Mouse (Mus musculus) forebrain, embryonic 13.5 days (tissue): ENCODE results near the gene Tubgcp2. TPM values are rescaled to one million over a fixed set of nuclear protein-coding genes. Genes with fewer than 3 reads are reported as not detected.

ENCODE experiments used
- ATAC-seq: fragments of 200-750 bp; cut with Nextera tagmentation; 2 replicates; pipeline ENCODE4 v1.8.0; 2017
- H3K27ac ChIP-seq: fragments of 300-500 bp; sonication (generic); 2 replicates; pipeline ENCODE4 v1.5.1; 2015; ENCODE audit warnings: inconsistent platforms, mild to moderate bottlenecking, moderate library complexity
- H3K27me3 ChIP-seq: fragments of 300-500 bp; sonication (generic); 2 replicates; pipeline ENCODE4 v1.6.1; 2015; ENCODE audit warnings: mild to moderate bottlenecking, inconsistent platforms
- H3K36me3 ChIP-seq: fragments of 300-500 bp; sonication (generic); 2 replicates; pipeline ENCODE4 v1.6.1; 2015; ENCODE audit warnings: mild to moderate bottlenecking, inconsistent platforms; ENCODE audit not compliant: poor library complexity, severe bottlenecking
- H3K4me1 ChIP-seq: fragments of 300-500 bp; sonication (generic); 2 replicates; pipeline ENCODE4 v1.6.1; 2015; ENCODE audit warnings: inconsistent platforms
- H3K4me2 ChIP-seq: fragments of 300-500 bp; sonication (generic); 2 replicates; pipeline ENCODE4 v1.6.1; 2015; ENCODE audit warnings: inconsistent platforms, mild to moderate bottlenecking, moderate library complexity
- H3K4me3 ChIP-seq: fragments of 300-500 bp; sonication (generic); 2 replicates; pipeline ENCODE4 v1.5.1; 2015; ENCODE audit warnings: mild to moderate bottlenecking, inconsistent platforms
- H3K9ac ChIP-seq: fragments of 300-500 bp; sonication (generic); 2 replicates; pipeline ENCODE4 v1.6.1; 2015; ENCODE audit warnings: mild to moderate bottlenecking, inconsistent platforms
- H3K9me3 ChIP-seq: fragments of 300-500 bp; sonication (generic); replicated peaks from 2 replicates; pipeline ENCODE4 v1.6.1; 2016; ENCODE audit warnings: inconsistent platforms
- WGBS: fragments of 180-500 bp; shearing (Covaris S2); methylation state at CpG from one replicate; pipeline ENCODE4 v1.1.7; 2015; 5-methylcytosine and 5-hydroxymethylcytosine counted together
- polyA plus RNA-seq: library from polyadenylated mRNA; unstranded; fragments of >200 nt; fragmentation: Nextera tagmentation; extraction: Ambion mirVana; gene quantifications from 2 replicates; pipeline ENCODE4 v1.2.1, GENCODE M21; 2015

The Tubgcp2 gene
- polyA plus RNA-seq, 1 experiment from 2014 or later = 69.6 TPM

- WGBS = 76% methylated on average over 6 of the region's 6 CpGs
- Histone ChIP-seq H3K4me1 (no peaks in the 10 kb centered on the region), H3K9me3 (no peaks in the 10 kb centered on the region), H3K27ac (no peak overlapping the region), H3K27me3 (0 out of 2 replicates have a peak, but pooled peaks cover 7% of the 10 kb centered on the region), H3K4me3 (no peak overlapping the region), H3K9ac (no peak overlapping the region), H3K4me2 (no peak overlapping the region), H3K36me3 (no peaks in the 10 kb centered on the region)
- no peak for ATAC-seq
Measured at GRCm38 (mm10) chr7:139971436-139971835, 65.0 kb downstream of the Tubgcp2 start.

GRCm38 (mm10) chr7:139970979-139971378 lies 65.5 kb downstream of the Tubgcp2 start:
- Histone ChIP-seq H3K27ac (no peak overlapping the region), H3K4me2 (no peak overlapping the region), H3K27me3 (0 out of 2 replicates have a peak, but pooled peaks cover 7% of the 10 kb centered on the region), H3K36me3 (no peaks in the 10 kb centered on the region), H3K9ac (no peak overlapping the region), H3K9me3 (no peaks in the 10 kb centered on the region), H3K4me3 (no peak overlapping the region), H3K4me1 (no peaks in the 10 kb centered on the region)
- ATAC-seq = no peak
- WGBS = 73% methylated on average over 5 of the region's 5 CpGs

- H3K4me2 ChIP-seq = no peak overlapping the region
- no peaks in the 10 kb centered on the region for H3K4me1 ChIP-seq
- no peak overlapping the region for H3K9ac ChIP-seq
- no peak overlapping the region for H3K27ac ChIP-seq
- H3K4me3 ChIP-seq = no peak overlapping the region
- H3K36me3 ChIP-seq = no peaks in the 10 kb centered on the region
- 0 out of 2 replicates have a peak, but pooled peaks cover 5% of the 10 kb centered on the region for H3K27me3 ChIP-seq
- 83% methylated on average over 10 of the region's 10 CpGs for whole genome bisulfite sequencing
- no peaks in the 10 kb centered on the region for H3K9me3 ChIP-seq
- no peak for ATAC-seq
Measured at GRCm38 (mm10) chr7:139970216-139970919, 66.1 kb downstream of the Tubgcp2 start.

GRCm38 (mm10) chr7:139969348-139970130 lies 66.9 kb downstream of the Tubgcp2 start:
- WGBS = 32% methylated on average over 10 of the region's 10 CpGs
- H3K36me3 ChIP-seq = no peaks in the 10 kb centered on the region
- no peak overlapping the region for H3K27ac ChIP-seq
- H3K9me3 ChIP-seq = no peaks in the 10 kb centered on the region
- no peaks in the 10 kb centered on the region for H3K4me1 ChIP-seq
- peak; percentile 43 for ATAC-seq
- 0 out of 2 replicates have a peak, but pooled peaks cover 5% of the 10 kb centered on the region for H3K27me3 ChIP-seq
- no peak overlapping the region for H3K9ac ChIP-seq
- no peak overlapping the region for H3K4me3 ChIP-seq
- H3K4me2 ChIP-seq = no peak overlapping the region

- Histone ChIP-seq H3K4me1 (no peaks in the 10 kb centered on the region), H3K4me2 (no peak overlapping the region), H3K9ac (no peak overlapping the region), H3K27ac (no peak overlapping the region), H3K36me3 (no peaks in the 10 kb centered on the region), H3K9me3 (no peaks in the 10 kb centered on the region), H3K27me3 (0 out of 2 replicates have a peak, but pooled peaks cover 5% of the 10 kb centered on the region), H3K4me3 (no peak overlapping the region)
- 41% methylated on average over 5 of the region's 5 CpGs for WGBS
- no peak for ATAC-seq
Measured at GRCm38 (mm10) chr7:139968428-139968827, 68.0 kb downstream of the Tubgcp2 start.

GRCm38 (mm10) chr7:139967175-139967574 lies 69.3 kb downstream of the Tubgcp2 start:
- no peaks in the 10 kb centered on the region for H3K4me1 ChIP-seq

GRCm38 (mm10) chr7:139963814-139964213 lies 72.7 kb downstream of the Tubgcp2 start:
- Histone ChIP-seq H3K4me1 (no peaks in the 10 kb centered on the region), H3K4me2 (no peak overlapping the region), H3K9ac (no peak overlapping the region), H3K4me3 (no peak overlapping the region), H3K9me3 (no peaks in the 10 kb centered on the region), H3K36me3 (no peaks in the 10 kb centered on the region), H3K27ac (no peak overlapping the region), H3K27me3 (peaks cover 14% of the 10 kb centered on the region; the same call in 1 of the 2 replicates)
- ATAC-seq = no peak
- WGBS = 63% methylated on average over 4 of the region's 4 CpGs

More at GRCm38 (mm10) chr7:139967175-139967574, 69.3 kb downstream of the Tubgcp2 start:
- H3K9ac ChIP-seq = no peak overlapping the region
- ATAC-seq = no peak
- no peak overlapping the region for H3K27ac ChIP-seq
- H3K4me3 ChIP-seq = no peak overlapping the region
- H3K36me3 ChIP-seq = no peaks in the 10 kb centered on the region
- 10% methylated on average over 4 of the region's 4 CpGs for WGBS
- H3K4me2 ChIP-seq = no peak overlapping the region
- H3K9me3 ChIP-seq = no peaks in the 10 kb centered on the region
- 0 out of 2 replicates have a peak, but pooled peaks cover 5% of the 10 kb centered on the region for H3K27me3 ChIP-seq

GRCm38 (mm10) chr7:139961141-139961540 lies 75.3 kb downstream of the Tubgcp2 start:
- H3K9ac ChIP-seq = no peak overlapping the region
- H3K4me3 ChIP-seq = no peak overlapping the region
- no peak overlapping the region for H3K4me2 ChIP-seq
- no peak for ATAC-seq
- H3K27ac ChIP-seq = no peak overlapping the region
- peaks cover 22% of the 10 kb centered on the region for H3K27me3 ChIP-seq
- WGBS = 85% methylated on average over 10 of the region's 10 CpGs
- peaks cover 6% of the 10 kb centered on the region; the same call in 1 of the 2 replicates for H3K4me1 ChIP-seq
- H3K36me3 ChIP-seq = no peaks in the 10 kb centered on the region
- H3K9me3 ChIP-seq = no peaks in the 10 kb centered on the region

GRCm38 (mm10) chr7:139957958-139958357 lies 78.5 kb downstream of the Tubgcp2 start:
- no peak for ATAC-seq
- Histone ChIP-seq H3K9ac (no peak overlapping the region), H3K9me3 (no peaks in the 10 kb centered on the region), H3K4me2 (no peak overlapping the region), H3K27ac (no peak overlapping the region), H3K4me1 (peaks cover 6% of the 10 kb centered on the region; the same call in 1 of the 2 replicates), H3K36me3 (no peaks in the 10 kb centered on the region), H3K4me3 (no peak overlapping the region), H3K27me3 (peaks cover 27% of the 10 kb centered on the region)
- WGBS = 37% methylated on average over 11 of the region's 11 CpGs

GRCm38 (mm10) chr7:139957437-139957836 lies 79.0 kb downstream of the Tubgcp2 start:
- no peak for ATAC-seq
- H3K9me3 ChIP-seq = no peaks in the 10 kb centered on the region
- peaks cover 27% of the 10 kb centered on the region for H3K27me3 ChIP-seq
- H3K4me3 ChIP-seq = no peak overlapping the region
- no peak overlapping the region for H3K27ac ChIP-seq
- no peak overlapping the region for H3K9ac ChIP-seq
- H3K4me1 ChIP-seq = peaks cover 6% of the 10 kb centered on the region; the same call in 1 of the 2 replicates
- H3K4me2 ChIP-seq = no peak overlapping the region
- 67% methylated on average over 11 of the region's 11 CpGs for WGBS
- H3K36me3 ChIP-seq = no peaks in the 10 kb centered on the region

- no peak for ATAC-seq
Measured at GRCm38 (mm10) chr7:139956658-139957057, 79.8 kb downstream of the Tubgcp2 start.

GRCm38 (mm10) chr7:139955505-139955904 lies 81.0 kb downstream of the Tubgcp2 start:
- no peak for ATAC-seq
- Histone ChIP-seq H3K4me3 (no peak overlapping the region), H3K9ac (no peak overlapping the region), H3K9me3 (no peaks in the 10 kb centered on the region), H3K4me2 (no peak overlapping the region), H3K27me3 (peaks cover 37% of the 10 kb centered on the region), H3K4me1 (peaks cover 12% of the 10 kb centered on the region), H3K27ac (no peak overlapping the region), H3K36me3 (no peaks in the 10 kb centered on the region)
- 80% methylated on average over 4 of the region's 4 CpGs for WGBS

More at GRCm38 (mm10) chr7:139956658-139957057, 79.8 kb downstream of the Tubgcp2 start:
- Histone ChIP-seq H3K4me2 (no peak overlapping the region), H3K9me3 (no peaks in the 10 kb centered on the region), H3K36me3 (no peaks in the 10 kb centered on the region), H3K9ac (no peak overlapping the region), H3K4me3 (no peak overlapping the region), H3K4me1 (peaks cover 6% of the 10 kb centered on the region; the same call in 1 of the 2 replicates), H3K27me3 (peaks cover 35% of the 10 kb centered on the region), H3K27ac (no peak overlapping the region)
- WGBS = 82% methylated on average over 3 of the region's 3 CpGs
